Mouse (Mus musculus): Measurements from ENCODE around the gene Cux1. TPM values are rescaled to one million over a fixed set of nuclear protein-coding genes. Genes with fewer than 3 reads are reported as not detected.

Cux1 gene
- polyA plus RNA-seq, 1 experiment from 2014 or later = 17.1 TPM

DNA sequence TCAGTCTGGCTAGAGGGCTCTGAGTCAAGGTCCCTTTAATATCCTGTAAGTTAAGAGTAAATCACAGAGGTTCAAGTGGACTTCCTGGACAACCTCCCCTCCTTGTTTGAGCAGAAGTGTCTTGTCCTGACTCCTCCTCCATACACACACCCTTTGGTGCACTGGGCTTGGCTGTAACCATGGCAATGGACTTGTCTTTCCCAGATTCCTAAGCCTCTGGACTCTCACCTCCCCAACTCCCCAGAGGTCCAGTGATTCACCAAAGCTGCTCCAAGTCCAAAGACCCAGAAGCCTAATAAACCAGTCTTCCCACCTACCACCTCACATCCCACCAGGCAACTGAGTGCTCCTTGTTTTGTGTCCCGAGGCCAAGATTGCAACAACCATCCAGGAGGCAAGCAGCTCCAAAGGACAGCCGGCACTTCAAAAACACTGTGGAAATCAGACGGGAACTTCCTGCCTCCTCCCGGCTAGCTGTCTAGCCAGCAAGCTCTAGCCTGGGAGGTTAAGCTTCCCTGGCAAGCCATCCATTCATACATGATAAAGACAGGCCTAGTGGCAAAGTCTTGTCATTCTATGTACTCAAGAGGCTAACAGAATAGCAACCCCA lies 17.5 kb upstream of the Cux1 start:
- Histone ChIP-seq H3K9me3 (replicated peaks) (no peaks in the 10 kb centered on the region), H3K36me3 (replicated peaks) (no peaks in the 10 kb centered on the region), H3K27ac (replicated peaks) (no peak overlapping the region), H3K4me1 (replicated peaks) (no peaks in the 10 kb centered on the region), H3K9ac (no peak overlapping the region), H3K4me2 (no peak overlapping the region), H3K27me3 (peaks cover 50% of the 10 kb centered on the region), H3K4me3 (replicated peaks) (no peak overlapping the region)
- WGBS (ENCODE audit: insufficient replicate concordance) = 27% methylated on average over 4 of the region's 4 CpGs
- ATAC-seq (ENCODE audit: insufficient read depth) = no peak

DNA sequence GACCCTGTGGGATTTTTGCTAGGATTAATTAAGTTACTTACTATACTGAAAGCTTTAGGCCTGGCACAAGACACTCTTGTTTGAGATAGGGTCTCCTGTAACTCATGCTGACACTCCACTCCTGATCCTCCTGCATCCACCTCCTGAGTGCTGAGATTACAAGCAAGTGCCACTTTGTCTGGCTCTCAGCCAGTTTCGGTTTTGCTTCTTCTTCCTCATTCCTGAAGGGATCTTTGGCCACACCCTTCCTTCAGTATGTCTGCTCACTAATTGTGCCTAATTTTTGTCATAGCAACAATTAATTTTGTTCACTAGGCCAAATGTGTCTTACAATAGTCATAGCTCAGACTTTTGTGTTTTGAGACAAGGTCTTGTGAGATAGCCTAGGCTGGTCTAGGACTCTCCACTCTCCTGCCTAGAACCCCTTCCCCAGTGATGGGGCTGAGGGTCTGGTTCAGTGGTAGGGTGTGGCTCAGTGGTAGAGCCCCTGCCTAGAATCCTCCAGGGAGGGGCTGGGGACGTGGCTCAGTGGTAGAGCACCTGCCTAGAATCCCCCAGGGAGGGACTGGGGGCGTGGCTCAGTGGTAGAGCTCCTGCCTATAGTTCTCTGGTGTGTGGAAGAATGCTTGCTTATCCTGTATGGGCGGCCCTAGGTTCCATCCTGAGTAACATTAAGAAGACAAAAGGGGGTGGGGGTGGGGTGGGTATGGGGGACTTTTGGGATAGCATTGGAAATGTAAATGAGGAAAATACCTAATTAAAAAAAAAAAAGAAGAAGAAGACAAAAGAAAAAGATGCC lies 16.6 kb upstream of the Cux1 start:
- no peaks in the 10 kb centered on the region for H3K4me1 ChIP-seq (replicated peaks)
- WGBS (ENCODE audit: insufficient replicate concordance) = 43% methylated on average over 4 of the region's 4 CpGs
- no peaks in the 10 kb centered on the region for H3K36me3 ChIP-seq (replicated peaks)
- H3K9me3 ChIP-seq (replicated peaks) = no peaks in the 10 kb centered on the region
- peaks cover 59% of the 10 kb centered on the region for H3K27me3 ChIP-seq
- no peak overlapping the region for H3K4me2 ChIP-seq
- no peak for ATAC-seq (ENCODE audit: insufficient read depth)
- H3K27ac ChIP-seq (replicated peaks) = no peak overlapping the region
- no peak overlapping the region for H3K4me3 ChIP-seq (replicated peaks)
- no peak overlapping the region for H3K9ac ChIP-seq

DNA sequence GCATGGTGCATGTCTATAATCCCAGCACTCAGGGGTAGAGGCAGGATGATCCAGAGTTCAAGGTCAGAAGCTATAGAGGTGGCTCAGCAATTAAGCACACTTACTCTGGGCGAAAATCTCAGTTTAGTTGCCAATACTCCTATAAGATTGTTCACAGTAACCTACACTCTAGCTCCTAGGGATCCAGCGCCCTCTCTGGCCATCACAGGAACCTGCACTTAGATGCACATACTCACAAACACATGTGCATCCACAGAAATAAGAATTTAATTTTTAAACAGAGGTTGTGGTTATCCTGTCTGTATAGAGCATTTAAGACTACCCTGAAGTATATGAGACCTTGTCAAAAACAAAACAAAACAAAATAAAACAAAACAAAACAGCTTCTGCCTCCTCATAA lies 16.0 kb upstream of the Cux1 start:
- 65% methylated on average over 2 of the region's 2 CpGs for WGBS (ENCODE audit: insufficient replicate concordance)
- H3K36me3 ChIP-seq (replicated peaks) = no peaks in the 10 kb centered on the region
- H3K27ac ChIP-seq (replicated peaks) = no peak overlapping the region
- H3K27me3 ChIP-seq = peaks cover 64% of the 10 kb centered on the region
- H3K9ac ChIP-seq = no peak overlapping the region
- no peaks in the 10 kb centered on the region for H3K4me1 ChIP-seq (replicated peaks)
- H3K9me3 ChIP-seq (replicated peaks) = no peaks in the 10 kb centered on the region
- ATAC-seq (ENCODE audit: insufficient read depth) = no peak
- no peak overlapping the region for H3K4me3 ChIP-seq (replicated peaks)
- no peak overlapping the region for H3K4me2 ChIP-seq

DNA sequence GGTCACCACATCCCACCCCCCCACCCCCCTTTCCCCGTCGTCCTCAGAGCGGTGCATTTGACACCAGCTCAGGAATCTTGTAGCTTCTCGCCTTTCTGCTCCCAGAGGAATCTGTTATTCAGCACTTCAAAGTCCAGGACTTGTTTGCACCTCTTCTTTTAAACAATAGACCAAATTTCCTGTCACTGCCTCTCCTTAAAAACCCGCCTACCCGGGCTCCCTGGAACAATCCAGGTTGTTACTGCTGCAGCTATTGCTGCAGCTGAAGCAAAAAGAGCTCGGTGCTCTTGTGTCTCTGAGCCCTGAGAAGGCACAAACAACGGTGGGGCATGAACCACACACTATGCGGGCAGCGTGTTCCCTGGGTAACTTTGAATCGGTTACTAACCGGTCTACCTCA lies 14.9 kb upstream of the Cux1 start:
- 14% methylated on average over 12 of the region's 12 CpGs for WGBS (ENCODE audit: insufficient replicate concordance)
- Histone ChIP-seq H3K27ac (replicated peaks) (no peak overlapping the region), H3K4me2 (no peak overlapping the region), H3K27me3 (peaks cover 69% of the 10 kb centered on the region), H3K4me3 (replicated peaks) (no peak overlapping the region), H3K36me3 (replicated peaks) (no peaks in the 10 kb centered on the region), H3K9ac (no peak overlapping the region), H3K4me1 (replicated peaks) (no peaks in the 10 kb centered on the region), H3K9me3 (replicated peaks) (no peaks in the 10 kb centered on the region)
- no peak for ATAC-seq (ENCODE audit: insufficient read depth)

DNA sequence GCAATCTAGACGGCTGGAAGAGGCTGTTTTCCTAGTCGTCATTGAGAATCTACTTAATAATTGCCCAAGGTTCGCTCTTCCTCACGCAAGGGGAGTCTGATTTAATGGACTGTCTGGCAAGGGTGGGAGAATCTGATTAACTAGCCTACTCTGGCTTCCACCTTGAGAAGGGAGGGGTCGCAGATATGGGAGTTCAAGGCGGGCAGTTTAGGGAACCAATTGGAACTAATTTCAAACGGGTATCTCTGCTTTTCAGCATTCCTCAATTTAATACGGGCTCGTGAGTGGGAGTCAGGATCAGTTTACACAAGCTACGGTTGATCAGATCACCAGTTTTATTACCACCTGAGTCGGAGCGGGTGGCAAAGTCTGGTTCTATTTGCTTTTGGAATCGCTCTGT lies 14.3 kb upstream of the Cux1 start:
- Histone ChIP-seq H3K36me3 (replicated peaks) (no peaks in the 10 kb centered on the region), H3K4me2 (no peak overlapping the region), H3K9ac (no peak overlapping the region), H3K9me3 (replicated peaks) (no peaks in the 10 kb centered on the region), H3K27me3 (peaks cover 69% of the 10 kb centered on the region), H3K4me1 (replicated peaks) (no peaks in the 10 kb centered on the region), H3K27ac (replicated peaks) (no peak overlapping the region), H3K4me3 (replicated peaks) (no peak overlapping the region)
- WGBS (ENCODE audit: insufficient replicate concordance) = 1% methylated on average over 13 of the region's 13 CpGs
- ATAC-seq (ENCODE audit: insufficient read depth) = no peak

DNA sequence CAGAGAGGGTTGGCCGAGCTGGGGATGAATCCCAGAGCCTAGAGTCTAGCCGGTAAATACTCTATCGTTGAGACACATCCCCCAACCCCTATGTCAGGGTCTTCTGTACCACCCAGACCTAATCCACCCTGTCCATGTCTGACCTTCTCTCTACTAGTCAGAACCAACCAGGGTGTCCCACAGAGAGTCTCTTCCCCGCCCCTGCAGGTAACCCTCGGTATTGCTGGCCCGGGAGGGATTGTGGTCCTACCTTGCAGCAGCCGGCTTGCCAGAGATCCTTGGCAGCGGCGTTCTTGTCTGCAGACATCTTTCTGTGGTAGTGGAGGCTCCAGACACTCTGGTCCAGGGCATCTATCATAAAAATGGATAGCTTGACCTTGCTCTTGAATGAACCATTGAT lies 13.9 kb upstream of the Cux1 start:
- no peaks in the 10 kb centered on the region for H3K36me3 ChIP-seq (replicated peaks)
- H3K4me2 ChIP-seq = no peak overlapping the region
- H3K4me1 ChIP-seq (replicated peaks) = no peaks in the 10 kb centered on the region
- H3K27me3 ChIP-seq = peaks cover 70% of the 10 kb centered on the region
- no peak for ATAC-seq (ENCODE audit: insufficient read depth)
- no peak overlapping the region for H3K9ac ChIP-seq
- no peak overlapping the region for H3K27ac ChIP-seq (replicated peaks)
- 13% methylated on average over 9 of the region's 9 CpGs for WGBS (ENCODE audit: insufficient replicate concordance)
- no peak overlapping the region for H3K4me3 ChIP-seq (replicated peaks)
- no peaks in the 10 kb centered on the region for H3K9me3 ChIP-seq (replicated peaks)

DNA sequence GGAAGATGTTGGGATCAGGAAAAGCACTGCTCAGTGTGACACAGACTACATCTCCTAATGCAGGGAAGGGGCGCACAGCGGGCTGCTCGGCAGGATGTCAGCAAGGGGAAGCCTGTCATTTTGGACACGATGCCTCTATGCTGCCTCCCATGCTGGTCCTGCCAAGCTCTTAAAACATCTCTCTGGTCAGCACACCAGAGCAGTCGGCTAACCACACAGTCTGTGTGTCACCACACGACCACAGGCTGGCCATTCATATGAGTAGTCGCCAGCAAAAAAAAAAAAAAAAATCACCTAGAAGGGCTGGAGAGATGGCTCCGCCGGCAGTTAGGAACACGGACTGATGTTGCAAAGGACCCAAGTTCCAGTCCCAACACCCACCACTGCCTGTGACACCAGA lies 10.9 kb upstream of the Cux1 start:
- 36% methylated on average over 10 of the region's 10 CpGs for WGBS (ENCODE audit: insufficient replicate concordance)
- no peak overlapping the region for H3K27ac ChIP-seq (replicated peaks)
- no peak overlapping the region for H3K4me2 ChIP-seq
- H3K4me3 ChIP-seq (replicated peaks) = no peak overlapping the region
- no peak for ATAC-seq (ENCODE audit: insufficient read depth)
- H3K27me3 ChIP-seq = peaks cover 72% of the 10 kb centered on the region
- H3K36me3 ChIP-seq (replicated peaks) = no peaks in the 10 kb centered on the region
- H3K9ac ChIP-seq = no peak overlapping the region
- no peaks in the 10 kb centered on the region for H3K4me1 ChIP-seq (replicated peaks)
- H3K9me3 ChIP-seq (replicated peaks) = no peaks in the 10 kb centered on the region

DNA sequence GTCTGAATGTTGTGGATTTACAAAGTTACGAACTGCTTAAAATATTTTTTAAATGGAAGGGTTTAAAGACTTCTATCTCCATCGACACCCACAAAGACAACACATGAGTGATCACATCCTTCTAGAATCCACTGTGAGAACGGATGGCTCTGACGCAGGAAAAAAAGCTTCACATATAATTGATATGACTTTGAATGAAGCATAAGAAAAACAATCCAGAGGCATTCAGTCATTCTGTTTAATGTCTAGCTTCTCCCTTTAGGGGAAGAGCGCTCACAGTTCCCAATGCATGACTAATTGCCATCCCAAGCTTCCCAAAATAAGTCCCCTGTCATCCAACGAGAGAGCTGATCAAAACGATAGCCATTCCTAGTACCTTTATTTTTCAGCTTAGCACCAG lies 2.9 kb upstream of the Cux1 start:
- 58% methylated on average over 7 of the region's 7 CpGs for WGBS (ENCODE audit: insufficient replicate concordance)
- Histone ChIP-seq H3K9ac (no peak overlapping the region), H3K9me3 (replicated peaks) (no peaks in the 10 kb centered on the region), H3K4me2 (no peak overlapping the region), H3K36me3 (replicated peaks) (no peaks in the 10 kb centered on the region), H3K4me3 (replicated peaks) (no peak overlapping the region), H3K27me3 (peaks cover 68% of the 10 kb centered on the region), H3K27ac (replicated peaks) (no peak overlapping the region), H3K4me1 (replicated peaks) (peaks cover 34% of the 10 kb centered on the region)
- ATAC-seq (ENCODE audit: insufficient read depth) = no peak

DNA sequence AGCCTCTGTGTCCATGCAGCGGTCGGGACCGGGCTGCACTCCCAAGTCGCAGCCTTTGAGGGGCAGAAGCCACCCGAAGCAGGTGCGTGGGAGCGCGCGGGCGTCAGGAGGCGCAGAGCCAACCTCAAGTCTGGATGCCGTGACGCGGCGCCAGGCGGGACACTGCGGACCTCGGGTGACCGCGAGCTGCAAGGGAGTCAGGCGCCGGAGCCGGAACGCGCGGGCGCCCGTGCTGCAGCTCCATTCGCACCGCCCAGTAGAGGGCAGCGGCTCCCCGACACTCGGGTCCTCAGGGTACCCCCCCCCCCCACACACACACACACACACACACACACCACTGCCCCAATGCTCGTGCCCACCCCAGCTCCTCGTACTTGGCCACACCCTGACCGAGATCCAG lies 1.5 kb upstream of the Cux1 start:
- no peak for ATAC-seq (ENCODE audit: insufficient read depth)
- Histone ChIP-seq H3K4me1 (replicated peaks) (peaks cover 41% of the 10 kb centered on the region), H3K27ac (replicated peaks) (no peak overlapping the region), H3K36me3 (replicated peaks) (no peaks in the 10 kb centered on the region), H3K9me3 (replicated peaks) (no peaks in the 10 kb centered on the region), H3K27me3 (peaks cover 64% of the 10 kb centered on the region), H3K9ac (peak overlapping the region; percentile 37; the same call in 1 of the 2 replicates), H3K4me2 (peak overlapping the region; percentile 98), H3K4me3 (replicated peaks) (peak overlapping the region; percentile 89)
- under 1% methylated on average over 34 of the region's 36 CpGs for WGBS (ENCODE audit: insufficient replicate concordance)

DNA sequence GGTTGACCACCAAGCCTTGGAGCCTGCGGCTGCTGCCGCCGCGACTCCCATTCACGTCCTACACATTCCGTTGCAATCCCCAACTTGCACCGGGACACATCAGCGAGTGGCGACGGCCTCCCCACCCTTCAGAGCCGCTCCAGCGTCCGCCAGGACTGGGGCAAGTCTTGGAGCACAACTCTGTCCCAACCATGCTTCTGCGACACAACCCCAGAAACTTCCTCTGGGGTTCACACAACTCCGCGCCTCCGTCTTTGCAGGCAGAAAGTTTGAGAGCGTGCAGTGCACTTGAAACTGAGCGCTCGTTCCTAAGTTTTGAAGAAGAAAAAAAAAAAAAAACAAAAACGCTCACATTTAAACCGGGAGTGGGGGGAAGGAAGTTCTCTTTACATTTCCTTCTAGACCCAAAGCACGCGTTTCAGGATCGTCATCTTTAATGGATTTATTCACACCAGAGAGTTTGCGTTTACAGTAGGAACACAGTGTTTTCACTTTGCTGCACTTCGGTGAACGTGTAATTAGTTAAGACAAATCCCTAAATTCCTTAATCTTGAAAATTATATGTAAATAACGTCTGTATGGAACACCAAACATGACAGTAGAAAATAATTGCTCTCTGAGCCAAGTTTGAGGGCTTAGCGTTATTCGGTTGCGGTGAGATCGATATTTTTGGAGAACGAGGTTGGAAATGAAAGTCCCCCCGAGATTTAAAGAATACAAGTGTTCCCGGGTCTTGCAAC lies 906 bp upstream of the Cux1 start:
- Histone ChIP-seq H3K4me1 (replicated peaks) (peaks cover 42% of the 10 kb centered on the region), H3K27me3 (peaks cover 61% of the 10 kb centered on the region), H3K4me3 (replicated peaks) (peak overlapping the region; percentile 89), H3K9me3 (replicated peaks) (no peaks in the 10 kb centered on the region), H3K27ac (replicated peaks) (0 out of 2 replicates have a peak overlapping the region, but pooled peaks have one; percentile 41), H3K9ac (peak overlapping the region; percentile 78; the same call in 1 of the 2 replicates), H3K36me3 (replicated peaks) (no peaks in the 10 kb centered on the region), H3K4me2 (peak overlapping the region; percentile 98)
- under 1% methylated on average over 36 of the region's 36 CpGs for WGBS (ENCODE audit: insufficient replicate concordance)
- 0 out of 2 replicates have a peak, but pooled peaks have one; percentile 0 for ATAC-seq (ENCODE audit: insufficient read depth)

DNA sequence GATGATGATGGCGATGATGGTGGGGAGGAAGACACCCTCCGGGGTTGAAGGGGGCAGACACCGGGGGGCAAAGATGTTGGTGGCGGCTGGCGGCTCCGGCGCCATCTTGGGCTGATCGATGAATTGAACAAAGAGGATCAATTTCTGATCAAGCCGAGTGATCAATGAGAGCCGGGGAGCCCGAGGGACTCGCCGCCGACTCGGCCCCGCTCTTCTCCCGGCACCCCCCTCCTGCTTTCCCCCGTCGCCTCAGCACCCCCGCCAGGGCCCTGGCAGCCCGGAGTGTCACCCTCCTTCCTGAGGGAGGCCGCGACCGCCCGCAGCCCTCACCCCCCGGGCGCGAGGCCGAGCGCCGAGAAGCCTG lies 496 bp downstream of the Cux1 start:
- peaks cover 45% of the 10 kb centered on the region for H3K4me1 ChIP-seq (replicated peaks)
- under 1% methylated on average over 31 of the region's 31 CpGs for WGBS (ENCODE audit: insufficient replicate concordance)
- H3K9ac ChIP-seq = peak overlapping the region; percentile 78
- peak overlapping the region; percentile 89 for H3K4me3 ChIP-seq (replicated peaks)
- ATAC-seq (ENCODE audit: insufficient read depth) = peak; percentile 23
- H3K27me3 ChIP-seq = peaks cover 52% of the 10 kb centered on the region
- peak overlapping the region; percentile 73 for H3K27ac ChIP-seq (replicated peaks)
- H3K9me3 ChIP-seq (replicated peaks) = no peaks in the 10 kb centered on the region
- no peaks in the 10 kb centered on the region for H3K36me3 ChIP-seq (replicated peaks)
- H3K4me2 ChIP-seq = peak overlapping the region; percentile 98

Data from liver, embryonic 15.5 days (tissue).